Mouse (Mus musculus): Measurements from ENCODE around the gene Wnt8b.
A peak's percentile ranks its signal among the peaks of the same experiment; 100 is the strongest.

Wnt8b gene

DNA sequence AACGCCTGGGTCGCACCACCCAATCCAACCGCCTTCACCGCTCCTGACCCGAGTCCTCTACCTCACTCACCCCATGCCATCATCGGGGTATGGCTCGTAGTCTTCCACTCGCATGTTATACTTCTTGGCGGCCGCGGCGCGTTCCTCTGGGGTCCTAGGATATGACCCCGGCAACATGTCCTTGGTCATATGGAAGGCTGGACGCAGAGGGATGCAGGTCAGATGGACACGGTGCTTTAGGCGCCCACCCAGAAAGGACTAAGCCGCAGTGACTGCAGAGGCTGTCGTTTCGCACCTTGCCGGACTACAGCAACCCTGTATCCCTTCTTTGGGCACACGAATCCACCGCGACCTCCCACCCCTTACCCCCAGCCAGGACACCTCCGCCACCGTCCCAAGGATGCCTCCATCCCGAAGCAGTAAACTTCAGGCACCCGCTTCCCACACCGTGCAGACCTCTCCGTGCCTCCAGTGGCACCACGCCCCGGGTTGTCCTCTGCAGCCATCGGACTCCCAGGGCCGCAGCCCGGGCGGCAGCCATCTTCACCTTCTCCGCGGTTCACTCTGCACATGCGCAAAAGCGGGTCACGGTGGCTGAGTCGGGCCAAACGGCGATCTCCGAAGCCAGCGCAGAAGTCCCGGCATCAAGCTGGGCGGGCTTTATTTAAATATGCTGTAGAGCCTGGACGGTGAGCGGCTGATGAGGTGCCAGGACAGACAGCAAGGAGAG lies 61.8 kb downstream of the Wnt8b start, which contains the start of gene Ndufb8:
TSS of gene Ndufb8 (minus strand) at position 580 of the 730 bp plus-strand sequence.
- DNase-seq (ENCODE audit: low spot score in 2 of 2), result peak; percentile 95 to 96

DNA sequence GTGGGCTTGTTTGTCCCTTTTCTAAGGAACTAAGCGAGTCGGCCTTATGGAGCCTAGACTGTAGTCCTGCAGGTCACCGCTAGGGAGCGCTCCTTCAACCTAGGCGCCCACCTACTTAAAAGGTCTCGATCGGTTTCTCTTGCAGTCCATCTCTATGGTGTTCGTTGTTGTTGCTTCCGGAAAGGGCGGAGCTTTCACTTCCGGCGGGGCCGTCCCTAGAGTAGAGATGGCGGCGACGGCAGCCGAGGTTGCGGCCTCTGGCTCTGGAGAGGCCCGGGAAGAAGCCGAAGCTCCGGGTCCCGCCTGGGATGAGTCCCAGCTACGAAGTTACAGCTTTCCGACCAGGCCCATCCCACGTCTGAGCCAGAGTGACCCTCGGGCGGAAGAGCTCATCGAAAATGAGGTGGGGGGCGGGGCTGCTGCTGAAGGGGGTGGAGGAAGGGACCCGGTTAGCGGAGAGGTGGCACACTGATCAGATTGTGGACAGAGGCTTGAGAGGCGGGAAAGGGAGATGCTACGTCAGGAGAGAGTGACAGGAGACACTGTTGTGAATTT lies 69.5 kb downstream of the Wnt8b start, which contains the start of gene Hif1an:
TSS of gene Hif1an (plus strand) at position 199 of the 555 bp plus-strand sequence.
- peak; percentile 88 to 93 for DNase-seq (ENCODE audit: low spot score in 2 of 2)

Measured in urinary bladder, postnatal 36 days (tissue).